Comparison of ENCODE assay signal across 8 mouse cellular contexts in genomic region chr13:54693558-54694347, GRCm38 (mm10). TPM values are rescaled to one million over a fixed set of nuclear protein-coding genes. Genes with fewer than 3 reads are reported as not detected.
A peak's percentile ranks its signal among the peaks of the same experiment; 100 is the strongest.
DNase-seq lines count a peak whose midpoint lies in the region; ATAC-seq and TF ChIP-seq lines count a peak whose summit lies in the region.

Gene Rnf44, minus strand, starts transcription at chr13:54693907.

- peak within 1 kb of the TSS; percentile 95 for H3K9ac ChIP-seq in MEL (ENCODE audit: control insufficient read depth, low read depth, low read length, poor library complexity, severe bottlenecking)
- H3K9ac ChIP-seq in forebrain, postnatal 0 days, result peak within 1 kb of the TSS; percentile 84
- peak within 1 kb of the TSS; percentile 96 for H3K9ac ChIP-seq in lung, embryonic 15.5 days

- peak within 1 kb of the TSS; percentile 96 for H3K27ac ChIP-seq in MEL (ENCODE audit: control insufficient read depth, low read depth, low read length)
- peak within 1 kb of the TSS; percentile 97 for H3K27ac ChIP-seq in cerebellum, adult 2 months (ENCODE audit: insufficient read depth, low read length)
- peak within 1 kb of the TSS; percentile 92 for H3K27ac ChIP-seq in forebrain, postnatal 0 days (ENCODE audit: low read depth, low read length)
- peak within 1 kb of the TSS; percentile 93 for H3K27ac ChIP-seq in lung, embryonic 15.5 days

- peak within 1 kb of the TSS; percentile 92 to 99 for H3K4me3 ChIP-seq in MEL (ENCODE audit: control insufficient read depth in 1 of 2, insufficient read depth in 1 of 2, low read depth in 2 of 2, low read length in 2 of 2)
- H3K4me3 ChIP-seq in cerebellum, adult 2 months (replicated peaks; ENCODE audit: insufficient read depth, low read depth, low read length), result peak within 1 kb of the TSS; percentile 83
- H3K4me3 ChIP-seq in forebrain, postnatal 0 days (ENCODE audit: low read depth, low read length), result peak within 1 kb of the TSS; percentile 97
- peak within 1 kb of the TSS; percentile 96 for H3K4me3 ChIP-seq in lung, embryonic 15.5 days

- H3K36me3 ChIP-seq in MEL (ENCODE audit: control insufficient read depth in 1 of 2, insufficient read depth in 2 of 2, low read length in 2 of 2), result peaks cover 0 to 16% of the 10 kb centered on the region in 2 experiments; a peak in 2 of 4 replicates
- no peaks in the 10 kb centered on the region; the same call in 1 of the 2 replicates for H3K36me3 ChIP-seq in forebrain, postnatal 0 days (ENCODE audit: insufficient read depth)
- H3K36me3 ChIP-seq in lung, embryonic 15.5 days, result no peaks in the 10 kb centered on the region

- peaks cover 2 to 27% of the 10 kb centered on the region in 2 experiments for H3K4me1 ChIP-seq in MEL (ENCODE audit: control insufficient read depth in 1 of 2, insufficient read depth in 2 of 2, low read length in 2 of 2)
- peaks cover 11% of the 10 kb centered on the region for H3K4me1 ChIP-seq in cerebellum, adult 2 months (ENCODE audit: control insufficient read depth, insufficient read depth, low read length)
- peaks cover 10% of the 10 kb centered on the region; the same call in 1 of the 2 replicates for H3K4me1 ChIP-seq in forebrain, postnatal 0 days (ENCODE audit: insufficient read depth)
- H3K4me1 ChIP-seq in lung, embryonic 15.5 days, result peaks cover 35% of the 10 kb centered on the region

- H3K27me3 ChIP-seq in MEL (ENCODE audit: control insufficient read depth in 1 of 2, insufficient read depth in 2 of 2, low read length in 2 of 2), result no peaks in the 10 kb centered on the region; a peak in 1 of 4 replicates
- H3K27me3 ChIP-seq in cerebellum, adult 2 months (ENCODE audit: control insufficient read depth, insufficient read depth, low read length), result no peaks in the 10 kb centered on the region
- no peaks in the 10 kb centered on the region for H3K27me3 ChIP-seq in forebrain, postnatal 0 days (ENCODE audit: insufficient read depth, low read length)
- no peaks in the 10 kb centered on the region for H3K27me3 ChIP-seq in lung, embryonic 15.5 days

- DNase-seq in MEL (ENCODE audit: low read depth, low spot score), result peak; percentile 99
- DNase-seq in cerebellum, adult 2 months, result peak; percentile 99
- peak; percentile 100 for DNase-seq in forebrain, postnatal 0 days
- DNase-seq in heart, postnatal 4 days, result peak; percentile 99
- peak; percentile 98 to 99 for DNase-seq in layer of hippocampus, adult 8-10 months (ENCODE audit: low spot score in 2 of 2)
- peak; percentile 99 for DNase-seq in ovary, adult 18-20 months (ENCODE audit: low spot score)
- DNase-seq in thymus, postnatal 0 days (ENCODE audit: low spot score), result peak; percentile 100

- WGBS in cerebellum, adult 2 months, result under 1% methylated on average over 92 of the region's 92 CpGs
- whole genome bisulfite sequencing in forebrain, postnatal 0 days, result under 1% methylated on average over 82 of the region's 92 CpGs
- WGBS in lung, embryonic 15.5 days, result under 1% methylated on average over 70 of the region's 92 CpGs

- peak in 1 of 2 experiments; percentile 72; a peak in 3 of 4 replicates for TF ChIP-seq POLR2A in MEL (IDR thresholded peaks at IDR 0.05; ENCODE audit: control insufficient read depth in 1 of 2, insufficient read depth in 1 of 2, low read depth in 1 of 2, low read length in 2 of 2, poor library complexity in 1 of 2)
- peak; percentile 56; the same call in 1 of the 2 replicates for TF ChIP-seq POLR2A in cerebellum, adult 2 months (IDR thresholded peaks at IDR 0.05; ENCODE audit: borderline replicate concordance, insufficient read depth, low read length)

- peak within 1 kb of the TSS; percentile 87 for H3K4me2 ChIP-seq in forebrain, postnatal 0 days (ENCODE audit: low read depth)
- peak within 1 kb of the TSS; percentile 89 for H3K4me2 ChIP-seq in lung, embryonic 15.5 days

- ATAC-seq in forebrain, postnatal 0 days, result peak; percentile 97
- ATAC-seq in lung, embryonic 15.5 days (ENCODE audit: borderline replicate concordance, extremely low read depth, low FRiP score, low TSS enrichment), result peak; percentile 99

- no peaks in the 10 kb centered on the region for H3K9me3 ChIP-seq in MEL (replicated peaks; ENCODE audit: insufficient read depth, low read length)
- no peaks in the 10 kb centered on the region for H3K9me3 ChIP-seq in forebrain, postnatal 0 days (ENCODE audit: low read length)
- no peaks in the 10 kb centered on the region for H3K9me3 ChIP-seq in lung, embryonic 15.5 days

- no peak for TF ChIP-seq CTCF in MEL (IDR thresholded peaks at IDR 0.05 in 2 of 3, conservative IDR thresholded peaks at IDR 0.05 in 1 of 3; ENCODE audit: control insufficient read depth in 1 of 3, insufficient read depth in 1 of 3, low read depth in 2 of 3, low read length in 3 of 3, poor library complexity in 1 of 3, severe bottlenecking in 1 of 3)
- TF ChIP-seq CTCF in cerebellum, adult 2 months (IDR thresholded peaks at IDR 0.05; ENCODE audit: borderline replicate concordance, insufficient read depth, low read depth, low read length), result no peak
- no peak for TF ChIP-seq CTCF in forebrain, postnatal 0 days (IDR thresholded peaks at IDR 0.05; ENCODE audit: low read depth)

- peak in 1 of 2 experiments; percentile 48; a peak in 2 of 4 replicates for TF ChIP-seq EP300 in MEL (IDR thresholded peaks at IDR 0.05; ENCODE audit: low read depth in 1 of 2, low read length in 2 of 2)

- no peak for TF ChIP-seq RAD21 in MEL (IDR thresholded peaks at IDR 0.05; ENCODE audit: low read depth, low read length)

- peaks cover 33% of the 10 kb centered on the region for H3K79me2 ChIP-seq in MEL (ENCODE audit: control insufficient read depth, insufficient read depth, low read length, poor library complexity)

TF ChIP-seq in MEL, 35 proteins besides CTCF, POLR2A, EP300 and RAD21 (continues in another document):
- TF ChIP-seq MYC (IDR thresholded peaks at IDR 0.05; ENCODE audit: low read depth, low read length) (no peak), E2F4 (IDR thresholded peaks at IDR 0.05; ENCODE audit: borderline replicate concordance, low read depth, low read length) (no peak), SMC3 (IDR thresholded peaks at IDR 0.05; ENCODE audit: low read depth, low read length) (no peak), UBTF (IDR thresholded peaks at IDR 0.05; ENCODE audit: borderline replicate concordance, insufficient read depth, low read depth, low read length) (no peak), ZKSCAN1 (IDR thresholded peaks at IDR 0.05; ENCODE audit: low read depth, low read length) (no peak), TCF12 (IDR thresholded peaks at IDR 0.05; ENCODE audit: low read depth, low read length) (peak; percentile 73), MAZ (IDR thresholded peaks at IDR 0.05; ENCODE audit: low read depth, low read length) (peak; percentile 95; the same call in 1 of the 2 replicates), ZC3H11A (IDR thresholded peaks at IDR 0.05; ENCODE audit: low read depth, low read length) (no peak), GABPA (IDR thresholded peaks at IDR 0.05; ENCODE audit: low read depth, low read length) (no peak), MAFK (IDR thresholded peaks at IDR 0.05; ENCODE audit: borderline replicate concordance, low read depth, low read length) (no peak), KAT2A (conservative IDR thresholded peaks at IDR 0.05; ENCODE audit: low read depth, low read length) (no peak; the same call in 1 of the 2 replicates), HCFC1 (IDR thresholded peaks at IDR 0.05; ENCODE audit: low read depth, low read length) (peak; percentile 43), CHD2 (IDR thresholded peaks at IDR 0.05; ENCODE audit: low read length) (no peak), TAL1 (IDR thresholded peaks at IDR 0.05; ENCODE audit: low read length) (no peak), ZNF384 (IDR thresholded peaks at IDR 0.05; ENCODE audit: low read depth, low read length) (no peak), TBP (IDR thresholded peaks at IDR 0.05; ENCODE audit: low read depth, low read length) (0 out of 2 replicates have a peak, but pooled peaks have one; percentile 10), MAX (IDR thresholded peaks at IDR 0.05; ENCODE audit: low read length) (peak; percentile 65; the same call in 1 of the 2 replicates), ELF1 (IDR thresholded peaks at IDR 0.05; ENCODE audit: low read depth, low read length) (peak; percentile 84; the same call in 1 of the 2 replicates), POLR2AphosphoS2 (IDR thresholded peaks at IDR 0.05; ENCODE audit: low read length) (no peak; the same call in 1 of the 2 replicates), MEF2A (IDR thresholded peaks at IDR 0.05; ENCODE audit: extremely low read depth, insufficient replicate concordance, low read depth, low read length, poor library complexity, severe bottlenecking) (0 out of 2 replicates have a peak, but pooled peaks have one; percentile 32), USF1 (IDR thresholded peaks at IDR 0.05; ENCODE audit: low read depth, low read length) (0 out of 2 replicates have a peak, but pooled peaks have one; percentile 5), GATA1 (IDR thresholded peaks at IDR 0.05; ENCODE audit: low read depth, low read length) (no peak), MXI1 (IDR thresholded peaks at IDR 0.05; ENCODE audit: low read depth, low read length) (peak; percentile 43), ZMIZ1 (IDR thresholded peaks at IDR 0.05; ENCODE audit: low read depth, low read length) (0 out of 2 replicates have a peak, but pooled peaks have one; percentile 42), USF2 (IDR thresholded peaks at IDR 0.05; ENCODE audit: borderline replicate concordance in 1 of 2, insufficient read depth in 1 of 2, low read depth in 1 of 2, low read length in 2 of 2) (no peak), BHLHE40 (IDR thresholded peaks at IDR 0.05; ENCODE audit: borderline replicate concordance, low read depth, low read length) (peak; percentile 61), JUND (IDR thresholded peaks at IDR 0.05; ENCODE audit: low read depth, low read length) (no peak), MYB (IDR thresholded peaks at IDR 0.05; ENCODE audit: low read depth, low read length) (no peak), POLR2AphosphoS5 (IDR thresholded peaks at IDR 0.05; ENCODE audit: borderline replicate concordance, low read depth, low read length) (no peak)

RNA-seq across cellular contexts. Expression of gene Rnf44, which starts in this region (rescaled TPM):
- total RNA-seq in MEL (2012; rRNA removed), result 10.4 and 10.7 TPM in 2 replicates
- 10 to 100 TPM in 1 of 2 experiments, not detected in 1; 60.5 TPM for polyA plus RNA-seq in MEL (2012; ENCODE audit: insufficient read depth in 1 of 2, insufficient read length in 2 of 2, low read depth in 1 of 2, low replicate concordance in 2 of 2, missing spikeins in 1 of 2)
- polyA plus RNA-seq in cerebellum, adult 2 months (2012; rRNA removed), result 91.5 and 99.5 TPM in 2 replicates
- total RNA-seq in forebrain, postnatal 0 days (2014; rRNA removed), result 48.5 and 56.3 TPM in 2 replicates
- polyA plus RNA-seq in forebrain, postnatal 0 days (2015; fragmentation: Nextera tagmentation; extraction: Ambion mirVana), result 42.0 and 50.8 TPM in 2 replicates
- 10 to 100 TPM; 60.7 to 67.0 TPM for total RNA-seq in heart, postnatal 4 days (2021)
- total RNA-seq in layer of hippocampus, adult 8-10 months (2022), result 100 to 1,000 TPM; 130 to 151 (median 140) TPM
- 52.2 and 53.0 TPM in 2 replicates for polyA plus RNA-seq in lung, embryonic 15.5 days (2015; fragmentation: Nextera tagmentation; extraction: Ambion mirVana)
- 73.0 and 83.5 TPM in 2 replicates for polyA plus RNA-seq in thymus, postnatal 0 days (2015; fragmentation: Nextera tagmentation; extraction: Ambion mirVana)

Comparison
In these comparisons a context has a peak if more than half of its experiments do, and no peak if none do; other contexts are left out.
1. Peak in every context shown above with its lines: DNase-seq, ATAC-seq, H3K4me3 ChIP-seq and H3K27ac ChIP-seq.